Mouse (Mus musculus): ENCODE measurements at regions not wholly inside any gene's neighbourhood (a gene's known extent, or its start where the extent isn't known, plus 50 kb on each side); places are given as distances from the start of the nearest gene placed in this dataset.

DNA sequence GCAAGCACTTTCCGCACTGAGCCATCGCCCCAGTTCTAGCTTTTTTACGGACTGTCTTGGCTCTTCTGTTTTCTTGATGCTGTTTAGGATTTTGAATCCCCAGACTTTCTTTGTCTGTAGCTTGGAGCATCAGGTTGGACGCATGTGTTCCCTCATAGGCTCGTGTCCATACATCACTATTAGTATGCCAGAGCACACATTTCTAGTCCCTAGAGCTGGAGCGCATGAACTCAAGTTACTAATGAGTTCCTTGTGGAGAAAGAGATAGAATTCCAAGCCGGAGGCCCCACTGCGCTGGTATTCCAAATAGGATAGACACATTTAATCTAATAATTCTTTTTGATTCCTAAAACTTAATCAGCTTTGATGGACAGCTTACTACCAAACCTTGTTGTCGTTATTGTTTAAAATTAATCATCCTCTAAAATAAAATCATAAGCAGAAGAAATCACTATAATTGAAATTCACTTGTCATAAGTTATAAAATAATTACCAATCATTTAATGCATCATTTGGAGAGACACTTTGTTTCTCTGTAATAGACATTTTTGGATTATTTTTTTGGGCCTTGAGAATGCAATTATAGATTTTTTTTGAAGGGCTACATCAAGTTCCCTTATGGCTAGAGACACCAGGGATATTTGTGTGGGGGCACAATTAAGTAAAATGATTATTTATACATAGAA, 74.5 kb upstream of the Sash1 start:
- no peak overlapping the region for H3K9ac ChIP-seq (ENCODE audit: low read length)
- peak; percentile 87 for DNase-seq (ENCODE audit: low spot score, missing footprints)
- no peak overlapping the region for H3K27ac ChIP-seq (ENCODE audit: low read depth, low read length)
- H3K36me3 ChIP-seq (ENCODE audit: control insufficient read depth, insufficient read depth, low read length) = no peaks in the 10 kb centered on the region
- no peaks in the 10 kb centered on the region for H3K27me3 ChIP-seq (ENCODE audit: control insufficient read depth, insufficient read depth, low read length)
- 82% methylated on average over 9 of the region's 9 CpGs for WGBS
- no peaks in the 10 kb centered on the region for H3K4me1 ChIP-seq (ENCODE audit: control insufficient read depth, insufficient read depth, low read length)
- H3K4me3 ChIP-seq (ENCODE audit: low read depth, low read length) = no peak overlapping the region
- no peak for ATAC-seq (ENCODE audit: low FRiP score)
- H3K4me2 ChIP-seq = no peak overlapping the region
- no peaks in the 10 kb centered on the region for H3K9me3 ChIP-seq (ENCODE audit: control insufficient read depth, low read length)

DNA sequence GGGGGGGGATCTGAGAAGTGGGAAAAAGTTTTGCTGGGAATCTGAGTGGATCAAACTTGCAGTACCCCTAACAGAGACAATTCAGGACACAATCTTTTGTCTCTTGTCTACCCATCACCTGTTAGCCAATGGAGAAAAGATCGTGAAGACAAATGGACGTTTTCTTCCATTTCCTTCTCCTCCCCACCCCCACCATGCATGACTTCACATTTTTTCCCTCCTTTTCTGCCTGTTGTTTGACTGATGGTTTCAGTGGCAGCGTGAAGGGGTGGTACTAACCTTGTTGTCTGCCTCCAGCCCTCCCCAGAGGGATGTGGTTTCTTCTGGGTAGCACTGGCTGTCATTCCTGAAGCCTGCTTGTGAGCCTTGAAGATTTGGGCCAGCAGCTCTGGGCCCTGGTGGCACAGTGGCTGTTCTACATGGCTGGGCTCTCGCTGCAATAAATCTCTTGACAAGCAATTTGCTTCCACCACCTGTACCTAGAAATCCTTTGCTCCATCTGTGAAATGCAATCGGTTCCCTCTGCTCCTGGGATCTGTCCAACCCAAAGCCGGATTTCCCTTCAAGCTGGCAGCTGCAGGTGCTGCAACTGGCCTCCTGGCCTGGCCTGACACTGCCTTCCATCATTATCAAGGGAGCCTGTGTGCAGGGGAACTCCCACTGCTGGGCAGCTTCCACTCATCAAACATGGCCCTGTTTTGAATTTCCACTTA, 69.8 kb upstream of the Sash1 start:
- Histone ChIP-seq H3K27ac (ENCODE audit: low read depth, low read length) (no peak overlapping the region), H3K36me3 (ENCODE audit: control insufficient read depth, insufficient read depth, low read length) (no peaks in the 10 kb centered on the region), H3K4me2 (no peak overlapping the region), H3K9ac (ENCODE audit: low read length) (no peak overlapping the region), H3K27me3 (ENCODE audit: control insufficient read depth, insufficient read depth, low read length) (no peaks in the 10 kb centered on the region), H3K4me1 (ENCODE audit: control insufficient read depth, insufficient read depth, low read length) (no peaks in the 10 kb centered on the region), H3K4me3 (ENCODE audit: low read depth, low read length) (no peak overlapping the region), H3K9me3 (ENCODE audit: control insufficient read depth, low read length) (no peaks in the 10 kb centered on the region)
- WGBS = 64% methylated on average over 6 of the region's 6 CpGs
- no peak for DNase-seq (ENCODE audit: low spot score, missing footprints)
- ATAC-seq (ENCODE audit: low FRiP score) = no peak

GRCm38 (mm10) chr10:8954003-8954402, 68.1 kb upstream of the Sash1 start:
- no peak overlapping the region for H3K4me3 ChIP-seq (ENCODE audit: low read depth, low read length)
- H3K9ac ChIP-seq (ENCODE audit: low read length) = no peak overlapping the region
- ATAC-seq (ENCODE audit: low FRiP score) (no peak), DNase-seq (ENCODE audit: low spot score, missing footprints) (no peak)
- 85% methylated on average over 4 of the region's 4 CpGs for WGBS
- H3K9me3 ChIP-seq (ENCODE audit: control insufficient read depth, low read length) = no peaks in the 10 kb centered on the region
- H3K4me1 ChIP-seq (ENCODE audit: control insufficient read depth, insufficient read depth, low read length) = no peaks in the 10 kb centered on the region
- no peaks in the 10 kb centered on the region for H3K27me3 ChIP-seq (ENCODE audit: control insufficient read depth, insufficient read depth, low read length)
- H3K27ac ChIP-seq (ENCODE audit: low read depth, low read length) = no peak overlapping the region
- no peaks in the 10 kb centered on the region for H3K36me3 ChIP-seq (ENCODE audit: control insufficient read depth, insufficient read depth, low read length)
- H3K4me2 ChIP-seq = no peak overlapping the region

- no peaks in the 10 kb centered on the region for H3K9me3 ChIP-seq (ENCODE audit: control insufficient read depth, low read length)
- H3K4me1 ChIP-seq (ENCODE audit: control insufficient read depth, insufficient read depth, low read length) = no peaks in the 10 kb centered on the region
- H3K36me3 ChIP-seq (ENCODE audit: control insufficient read depth, insufficient read depth, low read length) = no peaks in the 10 kb centered on the region
- H3K27me3 ChIP-seq (ENCODE audit: control insufficient read depth, insufficient read depth, low read length) = no peaks in the 10 kb centered on the region
- WGBS = 87% methylated on average over 5 of the region's 5 CpGs
- no peak overlapping the region for H3K4me2 ChIP-seq
- H3K27ac ChIP-seq (ENCODE audit: low read depth, low read length) = no peak overlapping the region
- H3K9ac ChIP-seq (ENCODE audit: low read length) = no peak overlapping the region
- ATAC-seq (ENCODE audit: low FRiP score) (no peak), DNase-seq (ENCODE audit: low spot score, missing footprints) (no peak)
- H3K4me3 ChIP-seq (ENCODE audit: low read depth, low read length) = no peak overlapping the region
Observed at GRCm38 (mm10) chr10:8952922-8953321, 67.1 kb upstream of the Sash1 start.

- 92% methylated on average over 3 of the region's 3 CpGs for WGBS
- no peak overlapping the region for H3K27ac ChIP-seq (ENCODE audit: low read depth, low read length)
- no peaks in the 10 kb centered on the region for H3K36me3 ChIP-seq (ENCODE audit: control insufficient read depth, insufficient read depth, low read length)
- H3K27me3 ChIP-seq (ENCODE audit: control insufficient read depth, insufficient read depth, low read length) = no peaks in the 10 kb centered on the region
- no peaks in the 10 kb centered on the region for H3K9me3 ChIP-seq (ENCODE audit: control insufficient read depth, low read length)
- no peak overlapping the region for H3K9ac ChIP-seq (ENCODE audit: low read length)
- no peaks in the 10 kb centered on the region for H3K4me1 ChIP-seq (ENCODE audit: control insufficient read depth, insufficient read depth, low read length)
- no peak for ATAC-seq (ENCODE audit: low FRiP score)
- H3K4me3 ChIP-seq (ENCODE audit: low read depth, low read length) = no peak overlapping the region
- DNase-seq (ENCODE audit: low spot score, missing footprints) = no peak
- H3K4me2 ChIP-seq = no peak overlapping the region
Observed at GRCm38 (mm10) chr10:8951937-8952336, 66.1 kb upstream of the Sash1 start.

- no peaks in the 10 kb centered on the region for H3K9me3 ChIP-seq (ENCODE audit: control insufficient read depth, low read length)
- WGBS = 85% methylated on average over 10 of the region's 10 CpGs
- no peak for ATAC-seq (ENCODE audit: low FRiP score)
Observed at GRCm38 (mm10) chr10:8951236-8951825, 65.5 kb upstream of the Sash1 start.

GRCm38 (mm10) chr10:8948227-8948626, 62.4 kb upstream of the Sash1 start:
- no peak for ATAC-seq (ENCODE audit: low FRiP score)
- Histone ChIP-seq H3K9ac (ENCODE audit: low read length) (no peak overlapping the region), H3K4me2 (no peak overlapping the region), H3K36me3 (ENCODE audit: control insufficient read depth, insufficient read depth, low read length) (no peaks in the 10 kb centered on the region), H3K4me1 (ENCODE audit: control insufficient read depth, insufficient read depth, low read length) (no peaks in the 10 kb centered on the region; the same call in 1 of the 2 replicates), H3K27me3 (ENCODE audit: control insufficient read depth, insufficient read depth, low read length) (no peaks in the 10 kb centered on the region), H3K27ac (ENCODE audit: low read depth, low read length) (no peak overlapping the region), H3K9me3 (ENCODE audit: control insufficient read depth, low read length) (no peaks in the 10 kb centered on the region), H3K4me3 (ENCODE audit: low read depth, low read length) (no peak overlapping the region)
- 79% methylated on average over 3 of the region's 3 CpGs for WGBS
- no peak for DNase-seq (ENCODE audit: low spot score, missing footprints)

More at GRCm38 (mm10) chr10:8951236-8951825, 65.5 kb upstream of the Sash1 start:
- Histone ChIP-seq H3K36me3 (ENCODE audit: control insufficient read depth, insufficient read depth, low read length) (no peaks in the 10 kb centered on the region), H3K4me3 (ENCODE audit: low read depth, low read length) (no peak overlapping the region), H3K27ac (ENCODE audit: low read depth, low read length) (no peak overlapping the region), H3K4me1 (ENCODE audit: control insufficient read depth, insufficient read depth, low read length) (no peaks in the 10 kb centered on the region), H3K27me3 (ENCODE audit: control insufficient read depth, insufficient read depth, low read length) (no peaks in the 10 kb centered on the region), H3K4me2 (no peak overlapping the region), H3K9ac (ENCODE audit: low read length) (no peak overlapping the region)
- no peak for DNase-seq (ENCODE audit: low spot score, missing footprints)

- Histone ChIP-seq H3K4me1 (ENCODE audit: control insufficient read depth, insufficient read depth, low read length) (no peaks in the 10 kb centered on the region; the same call in 1 of the 2 replicates), H3K27ac (ENCODE audit: low read depth, low read length) (no peak overlapping the region), H3K27me3 (ENCODE audit: control insufficient read depth, insufficient read depth, low read length) (no peaks in the 10 kb centered on the region), H3K9me3 (ENCODE audit: control insufficient read depth, low read length) (no peaks in the 10 kb centered on the region), H3K36me3 (ENCODE audit: control insufficient read depth, insufficient read depth, low read length) (no peaks in the 10 kb centered on the region), H3K4me2 (no peak overlapping the region), H3K4me3 (ENCODE audit: low read depth, low read length) (no peak overlapping the region), H3K9ac (ENCODE audit: low read length) (no peak overlapping the region)
- WGBS = 71% methylated on average over 17 of the region's 17 CpGs
- no peak for ATAC-seq (ENCODE audit: low FRiP score)
- DNase-seq (ENCODE audit: low spot score, missing footprints) = no peak
Observed at GRCm38 (mm10) chr10:8945195-8945751, 59.4 kb upstream of the Sash1 start.

- ATAC-seq (ENCODE audit: low FRiP score) (no peak), DNase-seq (ENCODE audit: low spot score, missing footprints) (no peak)
- no peak overlapping the region for H3K4me2 ChIP-seq
- no peak overlapping the region for H3K9ac ChIP-seq (ENCODE audit: low read length)
- 80% methylated on average over 5 of the region's 5 CpGs for WGBS
- H3K9me3 ChIP-seq (ENCODE audit: control insufficient read depth, low read length) = no peaks in the 10 kb centered on the region
- no peaks in the 10 kb centered on the region for H3K36me3 ChIP-seq (ENCODE audit: control insufficient read depth, insufficient read depth, low read length)
- H3K27ac ChIP-seq (ENCODE audit: low read depth, low read length) = no peak overlapping the region
- no peaks in the 10 kb centered on the region for H3K27me3 ChIP-seq (ENCODE audit: control insufficient read depth, insufficient read depth, low read length)
- no peaks in the 10 kb centered on the region; the same call in 1 of the 2 replicates for H3K4me1 ChIP-seq (ENCODE audit: control insufficient read depth, insufficient read depth, low read length)
- H3K4me3 ChIP-seq (ENCODE audit: low read depth, low read length) = no peak overlapping the region
Observed at GRCm38 (mm10) chr10:8944586-8944985, 58.7 kb upstream of the Sash1 start.
